Mouse (Mus musculus) thymus, adult 2 months (tissue): Measurements from ENCODE around the gene Casp8ap2. TPM values are rescaled to one million over a fixed set of nuclear protein-coding genes. Genes with fewer than 3 reads are reported as not detected.

Experiments
- DNase-seq: peaks from one replicate; pipeline ENCODE4 v3.0.0; 2021
- H3K27ac ChIP-seq: fragments of 200-500 bp; 2 replicates; pipeline ENCODE4 v1.5.1; 2012; ENCODE audit warnings: low read length, control low read depth; ENCODE audit not compliant: control insufficient read depth, insufficient read depth
- H3K27me3 ChIP-seq: fragments of 200-500 bp; 2 replicates; pipeline ENCODE4 v1.6.1; 2012; ENCODE audit warnings: mild to moderate bottlenecking, low read length, moderate library complexity, mixed read lengths; ENCODE audit not compliant: control insufficient read depth, insufficient read depth
- H3K36me3 ChIP-seq: fragments of 200-500 bp; 2 replicates; pipeline ENCODE4 v1.6.1; 2012; ENCODE audit warnings: mild to moderate bottlenecking, low read length, moderate library complexity; ENCODE audit not compliant: control insufficient read depth, insufficient read depth
- H3K4me1 ChIP-seq: fragments of 200-500 bp; replicated peaks from 2 replicates; pipeline ENCODE4 v1.6.1; 2012; ENCODE audit warnings: low read length; ENCODE audit not compliant: control insufficient read depth, insufficient read depth
- H3K4me3 ChIP-seq: fragments of 200-500 bp; 2 replicates; pipeline ENCODE4 v1.5.1; 2012; ENCODE audit warnings: mild to moderate bottlenecking, low read length, control low read depth, moderate library complexity; ENCODE audit not compliant: control insufficient read depth, insufficient read depth
- CTCF ChIP-seq: fragments of 200-500 bp; IDR thresholded peaks from 2 replicates; pipeline ENCODE4 v1.5.1; 2012; ENCODE audit warnings: mild to moderate bottlenecking, control low read depth, low read length, moderate library complexity, borderline replicate concordance; ENCODE audit not compliant: control insufficient read depth, poor library complexity, insufficient read depth; ENCODE audit errors: extremely low read depth
- POLR2A ChIP-seq: fragments of 200-500 bp; IDR thresholded peaks from 2 replicates; pipeline ENCODE4 v1.6.1; 2012; ENCODE audit warnings: mild to moderate bottlenecking, low read length, control low read depth, moderate library complexity; ENCODE audit not compliant: control insufficient read depth, poor library complexity, insufficient read depth; ENCODE audit errors: extremely low read depth
- WGBS: fragments of 180-500 bp; shearing (Covaris S2); methylation state at CpG from one replicate; pipeline ENCODE4 v1.1.7; 2018; 5-methylcytosine and 5-hydroxymethylcytosine counted together
- polyA plus RNA-seq: library from polyadenylated mRNA; depleted of rRNA; stranded (reverse); fragments of >200 nt; gene quantifications from 2 replicates; pipeline ENCODE4 v1.2.3, GENCODE M21; 2012; rRNA removed

The Casp8ap2 gene
- polyA plus RNA-seq = 5.4 and 14.7 TPM in 2 replicates

DNA sequence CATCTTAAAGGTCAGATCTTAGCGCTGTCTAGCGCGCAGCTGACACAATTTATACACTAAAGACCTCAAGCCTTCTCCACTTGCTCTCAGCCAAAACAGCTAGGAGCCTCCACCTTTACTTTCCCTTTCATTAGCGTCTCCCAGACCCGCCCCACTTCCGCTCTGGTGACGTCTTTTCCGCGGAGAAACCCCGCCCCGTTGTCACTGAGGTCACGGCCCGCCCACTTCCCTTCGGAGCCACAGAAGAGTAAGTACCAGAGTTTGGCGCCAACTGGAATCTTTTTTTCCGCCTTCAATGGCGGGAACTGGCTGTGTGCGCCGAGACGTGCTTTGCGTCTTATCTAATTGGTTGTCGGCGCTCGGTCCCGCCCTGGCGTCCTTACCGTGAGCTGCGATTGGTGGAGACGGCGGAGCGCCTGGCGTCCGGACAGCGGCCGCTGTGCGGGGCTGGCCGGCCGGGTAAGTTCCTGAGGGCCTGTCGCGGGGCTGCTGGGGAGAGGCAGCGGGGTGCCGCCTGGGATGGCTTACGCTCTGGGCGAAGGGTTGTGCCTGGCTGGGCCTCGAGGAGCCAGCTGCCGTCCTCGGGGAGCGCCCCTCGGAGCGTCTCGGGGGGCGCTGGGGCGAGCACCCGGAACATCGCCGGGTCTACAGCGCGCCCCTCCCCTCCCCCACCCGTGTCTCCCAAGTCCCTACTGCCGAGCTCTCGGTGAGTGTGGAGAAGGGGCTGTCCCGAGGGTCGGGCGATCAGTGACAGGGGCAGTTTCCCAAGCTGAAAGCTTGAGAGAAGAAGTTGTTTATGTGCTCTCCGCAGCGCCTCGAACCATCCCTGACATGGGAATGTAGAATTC is at the start of gene Casp8ap2:
Gene Casp8ap2, plus strand, starts transcription at position 418 of the 848 bp plus-strand sequence.
- no peaks in the 10 kb centered on the region for H3K36me3 ChIP-seq
- peak; percentile 99 for DNase-seq
- peak within 1 kb of the TSS; percentile 70 for H3K27ac ChIP-seq
- TF ChIP-seq POLR2A = peak; percentile 79
- TF ChIP-seq CTCF = peak; percentile 53; the same call in 1 of the 2 replicates
- peaks cover 2% of the 10 kb centered on the region; the same call in 1 of the 2 replicates for H3K4me1 ChIP-seq
- peak within 1 kb of the TSS; percentile 92 for H3K4me3 ChIP-seq
- WGBS = under 1% methylated on average over 67 of the region's 67 CpGs
- no peaks in the 10 kb centered on the region for H3K27me3 ChIP-seq

DNA sequence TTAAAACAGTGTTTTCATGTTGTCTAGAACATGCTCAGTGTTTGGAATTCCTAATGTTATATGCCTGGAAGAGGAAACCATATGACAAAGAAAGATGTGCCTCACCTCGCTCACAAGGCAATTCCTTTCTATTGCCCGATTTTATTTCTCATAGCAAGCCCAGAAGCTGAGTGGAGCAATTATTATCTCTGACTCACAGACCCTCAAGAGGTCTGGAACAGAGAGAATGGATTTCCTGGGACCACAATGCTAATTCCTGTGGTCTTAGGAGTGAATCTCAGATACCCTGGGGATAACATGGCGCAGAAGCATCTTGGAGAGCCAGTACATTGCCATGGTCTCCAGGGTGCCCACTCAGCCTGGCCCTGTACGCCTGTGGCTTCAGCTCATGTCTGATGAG is 46.2 kb upstream of the Casp8ap2 start:
- WGBS = 90% methylated on average over 4 of the region's 4 CpGs
- H3K4me3 ChIP-seq = no peak overlapping the region
- H3K27ac ChIP-seq = no peak overlapping the region

DNA sequence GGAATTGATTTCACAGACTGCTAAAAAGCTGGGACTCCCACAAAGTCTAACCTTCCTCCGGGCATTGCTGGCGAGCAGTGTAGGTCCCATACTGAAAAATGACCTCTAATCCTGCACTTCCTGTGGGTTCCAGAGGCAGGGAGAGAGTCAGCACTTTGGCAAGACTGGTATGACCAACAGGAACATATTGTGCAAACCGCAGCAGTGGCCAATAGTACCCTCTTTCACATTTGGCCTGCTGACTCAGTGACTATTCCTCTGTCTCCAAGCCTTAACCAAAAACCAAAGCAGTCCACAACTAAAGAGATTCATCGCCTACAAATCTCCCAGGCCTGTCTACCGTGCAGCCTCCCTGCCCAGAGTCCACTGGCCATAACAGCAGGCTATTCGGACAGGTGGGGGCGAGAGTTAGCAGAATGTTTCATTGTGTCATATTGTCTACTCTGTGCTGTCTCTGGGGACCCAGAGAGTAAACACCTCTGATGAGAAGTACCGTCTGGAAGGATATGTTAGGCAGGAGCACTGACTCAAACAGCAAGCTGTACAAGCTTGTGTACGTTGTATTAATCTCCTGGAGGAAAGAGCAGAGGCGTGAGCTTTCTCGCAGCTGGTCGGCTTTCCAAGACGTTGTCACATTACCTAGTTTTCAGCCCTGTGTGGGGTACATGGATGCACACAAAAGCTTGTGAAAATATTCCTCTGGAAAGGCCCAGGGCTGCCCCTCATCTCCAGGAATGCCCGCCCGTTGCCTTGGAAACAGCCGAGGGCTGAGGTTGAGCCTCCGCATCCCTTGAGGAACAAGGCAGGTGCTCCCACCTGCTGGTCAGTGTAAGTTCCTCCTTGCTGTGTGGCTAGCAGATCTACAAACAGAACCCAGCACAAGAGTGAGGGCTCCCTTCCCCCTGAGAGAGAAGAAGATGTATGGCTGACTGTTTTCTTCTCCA is 45.0 kb upstream of the Casp8ap2 start:
- DNase-seq = no peak
- Histone ChIP-seq H3K27me3 (no peaks in the 10 kb centered on the region), H3K4me1 (peaks cover 5% of the 10 kb centered on the region), H3K27ac (no peak overlapping the region), H3K36me3 (no peaks in the 10 kb centered on the region), H3K4me3 (no peak overlapping the region)
- TF ChIP-seq CTCF (no peak), POLR2A (no peak)
- 80% methylated on average over 17 of the region's 17 CpGs for WGBS

More for the DNA sequence above, 46.2 kb upstream of the Casp8ap2 start:
- Histone ChIP-seq H3K36me3 (no peaks in the 10 kb centered on the region), H3K27me3 (no peaks in the 10 kb centered on the region), H3K4me1 (peaks cover 11% of the 10 kb centered on the region)
- TF ChIP-seq POLR2A (no peak), CTCF (no peak)
- no peak for DNase-seq

DNA sequence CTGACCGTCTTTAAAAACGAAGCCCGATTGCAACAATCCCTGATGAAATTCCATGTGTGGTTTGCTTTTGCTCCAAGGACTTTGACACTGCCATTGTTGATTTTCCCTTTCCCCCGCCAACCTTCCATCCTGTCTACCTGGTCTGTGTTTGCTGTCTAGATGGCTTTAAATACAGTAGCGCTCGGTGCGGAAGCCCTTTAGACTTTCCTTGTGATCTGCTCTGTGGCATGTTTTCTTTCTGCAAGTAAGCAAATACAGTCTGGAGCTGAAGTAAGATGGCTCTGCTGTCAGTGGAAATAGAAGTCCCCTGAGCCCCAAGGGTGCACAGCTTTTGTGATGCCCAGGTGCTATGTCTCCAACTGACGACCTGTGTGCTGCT is 44.3 kb upstream of the Casp8ap2 start:
- Histone ChIP-seq H3K4me1 (peaks cover 3% of the 10 kb centered on the region), H3K27me3 (no peaks in the 10 kb centered on the region), H3K4me3 (no peak overlapping the region), H3K36me3 (no peaks in the 10 kb centered on the region), H3K27ac (no peak overlapping the region)
- WGBS = 91% methylated on average over 8 of the region's 8 CpGs
- TF ChIP-seq CTCF (no peak), POLR2A (no peak)
- no peak for DNase-seq

DNA sequence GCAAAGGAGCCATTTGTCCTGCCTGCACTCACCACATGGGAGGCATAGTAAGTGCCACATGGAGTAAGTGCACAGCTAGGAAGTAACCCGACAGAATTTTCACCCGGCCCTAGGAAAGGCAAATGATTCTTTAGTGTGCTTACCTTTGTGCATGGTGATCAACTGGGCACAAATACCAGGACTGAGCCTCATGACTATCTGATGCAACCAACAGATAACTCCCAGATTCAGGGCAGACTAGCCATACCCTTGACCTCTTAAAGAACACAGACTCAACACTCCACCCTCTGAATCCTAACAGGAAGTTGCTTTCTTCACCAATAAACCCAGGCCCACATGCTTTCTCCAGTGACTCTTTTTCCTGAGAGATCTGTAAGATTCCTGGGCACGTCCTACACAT is 43.8 kb upstream of the Casp8ap2 start:
- DNase-seq = no peak
- Histone ChIP-seq H3K4me3 (no peak overlapping the region), H3K4me1 (peaks cover 3% of the 10 kb centered on the region), H3K27ac (0 out of 2 replicates have a peak overlapping the region, but pooled peaks have one; percentile 11), H3K27me3 (no peaks in the 10 kb centered on the region), H3K36me3 (no peaks in the 10 kb centered on the region)
- WGBS = 84% methylated on average over 3 of the region's 3 CpGs
- TF ChIP-seq POLR2A (no peak), CTCF (no peak)

DNA sequence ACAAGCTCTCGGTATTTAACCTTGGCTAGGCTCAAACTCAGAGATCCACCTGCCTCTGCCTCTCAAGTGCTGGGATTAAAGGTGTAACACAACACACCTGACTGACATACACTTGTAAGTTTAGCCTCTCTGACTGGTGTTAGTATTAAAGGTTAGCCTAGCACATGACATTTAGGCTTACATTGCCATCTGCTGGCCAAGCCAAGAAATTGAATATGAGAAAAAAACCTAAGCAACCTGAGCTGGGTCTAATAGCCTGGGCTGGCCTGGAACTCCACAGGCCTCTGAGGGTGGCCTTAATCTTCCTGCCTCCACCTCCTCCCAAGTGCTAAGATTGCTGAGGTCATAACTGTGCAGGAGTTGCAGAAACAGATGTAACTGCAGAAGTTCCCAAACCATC is 43.1 kb upstream of the Casp8ap2 start:
- Histone ChIP-seq H3K27me3 (no peaks in the 10 kb centered on the region), H3K4me1 (peaks cover 3% of the 10 kb centered on the region), H3K4me3 (no peak overlapping the region), H3K36me3 (no peaks in the 10 kb centered on the region), H3K27ac (no peak overlapping the region)
- TF ChIP-seq CTCF (no peak), POLR2A (no peak)
- 81% methylated on average over 1 of the region's 1 CpGs for WGBS
- DNase-seq = peak; percentile 47
